Comparison of ENCODE assay signal across 14 mouse cellular contexts in the genomic region with DNA sequence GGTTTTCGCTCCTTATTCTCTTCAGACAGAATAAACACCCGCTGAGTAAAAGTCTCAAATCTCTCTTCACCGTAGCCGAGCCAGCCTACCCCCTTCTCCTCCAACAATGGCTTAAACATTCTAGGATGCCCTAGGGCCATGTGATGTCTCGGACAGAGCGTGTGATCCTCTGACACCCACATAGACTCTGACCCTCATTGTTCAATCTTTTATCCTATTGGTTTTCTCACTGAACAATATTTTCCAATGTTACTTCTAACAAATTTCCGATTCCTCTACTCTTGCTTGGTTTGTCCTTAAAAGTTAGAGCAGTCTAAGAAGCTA. TPM values are rescaled to one million over a fixed set of nuclear protein-coding genes. Genes with fewer than 3 reads are reported as not detected.
DNase-seq lines count a peak whose midpoint lies in the region; ATAC-seq lines count a peak whose summit lies in the region.
"Had no signal": no experiment of that assay in that cellular context is flagged by ENCODE, and none has a peak within 500 bp of the region (broad histone marks: within the 10 kb centered on the region; RNA-seq: fewer than 3 reads in every experiment).

No protein-coding gene starts in this region.

- no peak overlapping the region for H3K27ac ChIP-seq in forebrain, embryonic 11.5 days (ENCODE audit: low read depth, low read length)
- H3K27ac ChIP-seq in forebrain, embryonic 10.5 days, result no peak overlapping the region
- no peak overlapping the region for H3K27ac ChIP-seq in embryonic facial prominence, embryonic 10.5 days (replicated peaks)
- H3K27ac ChIP-seq in forebrain, embryonic 16.5 days (ENCODE audit: low read length), result no peak overlapping the region
- no peak overlapping the region for H3K27ac ChIP-seq in midbrain, embryonic 13.5 days
- H3K27ac ChIP-seq: intestine, embryonic 15.5 days had no signal

- H3K4me1 ChIP-seq in forebrain, embryonic 11.5 days (replicated peaks; ENCODE audit: control insufficient read depth, insufficient read depth, low read length), result no peaks in the 10 kb centered on the region
- H3K4me1 ChIP-seq in forebrain, embryonic 10.5 days, result 0 out of 2 replicates have a peak, but pooled peaks cover 9% of the 10 kb centered on the region
- H3K4me1 ChIP-seq in embryonic facial prominence, embryonic 10.5 days, result no peaks in the 10 kb centered on the region
- H3K4me1 ChIP-seq in forebrain, embryonic 16.5 days (replicated peaks; ENCODE audit: control insufficient read depth, insufficient read depth, low read length), result peaks cover 2% of the 10 kb centered on the region; the same call in 1 of the 2 replicates
- peaks cover 17% of the 10 kb centered on the region for H3K4me1 ChIP-seq in midbrain, embryonic 13.5 days (replicated peaks)
- H3K4me1 ChIP-seq: intestine, embryonic 15.5 days had no signal

- no peak overlapping the region for H3K9ac ChIP-seq in forebrain, embryonic 11.5 days (ENCODE audit: low read length)
- no peak overlapping the region for H3K9ac ChIP-seq in forebrain, embryonic 16.5 days (replicated peaks; ENCODE audit: low read depth, low read length)
- H3K9ac ChIP-seq in midbrain, embryonic 13.5 days (replicated peaks), result no peak overlapping the region
- H3K9ac ChIP-seq: intestine, embryonic 15.5 days had no signal

- no peaks in the 10 kb centered on the region for H3K9me3 ChIP-seq in forebrain, embryonic 11.5 days (ENCODE audit: control insufficient read depth, low read length)
- H3K9me3 ChIP-seq in forebrain, embryonic 10.5 days, result no peaks in the 10 kb centered on the region
- H3K9me3 ChIP-seq in embryonic facial prominence, embryonic 10.5 days, result no peaks in the 10 kb centered on the region
- H3K9me3 ChIP-seq in forebrain, embryonic 16.5 days (ENCODE audit: control insufficient read depth, low read length), result no peaks in the 10 kb centered on the region
- H3K9me3 ChIP-seq in midbrain, embryonic 13.5 days, result no peaks in the 10 kb centered on the region
- H3K9me3 ChIP-seq: intestine, embryonic 15.5 days had no signal

- no peak overlapping the region for H3K4me3 ChIP-seq in forebrain, embryonic 11.5 days (ENCODE audit: low read depth, low read length)
- no peak overlapping the region for H3K4me3 ChIP-seq in forebrain, embryonic 10.5 days
- H3K4me3 ChIP-seq in embryonic facial prominence, embryonic 10.5 days, result 0 out of 2 replicates have a peak overlapping the region, but pooled peaks have one; percentile 16
- H3K4me3 ChIP-seq in forebrain, embryonic 16.5 days (replicated peaks; ENCODE audit: low read length), result 0 out of 2 replicates have a peak overlapping the region, but pooled peaks have one; percentile 6
- H3K4me3 ChIP-seq in midbrain, embryonic 13.5 days (replicated peaks), result peak overlapping the region; percentile 22
- H3K4me3 ChIP-seq: intestine, embryonic 15.5 days had no signal

- no peaks in the 10 kb centered on the region for H3K36me3 ChIP-seq in forebrain, embryonic 11.5 days (ENCODE audit: control insufficient read depth, insufficient read depth, low read length)
- H3K36me3 ChIP-seq in forebrain, embryonic 10.5 days (replicated peaks), result no peaks in the 10 kb centered on the region
- no peaks in the 10 kb centered on the region for H3K36me3 ChIP-seq in embryonic facial prominence, embryonic 10.5 days (replicated peaks)
- no peaks in the 10 kb centered on the region for H3K36me3 ChIP-seq in forebrain, embryonic 16.5 days (ENCODE audit: control insufficient read depth, insufficient read depth)
- H3K36me3 ChIP-seq in midbrain, embryonic 13.5 days, result no peaks in the 10 kb centered on the region
- H3K36me3 ChIP-seq: intestine, embryonic 15.5 days had no signal

- WGBS in forebrain, embryonic 11.5 days, result 30% methylated on average over 7 of the region's 7 CpGs
- 44% methylated on average over 7 of the region's 7 CpGs for WGBS in forebrain, embryonic 10.5 days
- 33% methylated on average over 7 of the region's 7 CpGs for WGBS in embryonic facial prominence, embryonic 10.5 days
- 38% methylated on average over 7 of the region's 7 CpGs for WGBS in forebrain, embryonic 16.5 days
- 24% methylated on average over 7 of the region's 7 CpGs for WGBS in midbrain, embryonic 13.5 days

- ATAC-seq in forebrain, embryonic 11.5 days (replicated peaks; ENCODE audit: low FRiP score), result peak; percentile 58
- no peak for ATAC-seq in forebrain, embryonic 16.5 days
- peak; percentile 61; the same call in 1 of the 2 replicates for ATAC-seq in midbrain, embryonic 13.5 days
- ATAC-seq in CD4-positive, CD25-positive, alpha-beta regulatory T cell, adult 4 months, result no peak
- ATAC-seq: intestine, embryonic 15.5 days had no signal

- no peak for DNase-seq in forebrain, embryonic 11.5 days (ENCODE audit: low spot score)
- no peak for DNase-seq in forebrain, embryonic 10.5 days (ENCODE audit: extremely low spot score, low spot score)
- DNase-seq in embryonic facial prominence, embryonic 10.5 days (ENCODE audit: low spot score), result no peak
- no peak for DNase-seq in kidney, adult 9 months
- DNase-seq in spleen, adult 12 weeks (ENCODE audit: low spot score), result no peak
- DNase-seq: right cerebral cortex, postnatal 14 days had no signal

- H3K4me2 ChIP-seq in forebrain, embryonic 11.5 days (ENCODE audit: low read depth, low read length, severe bottlenecking), result no peak overlapping the region
- H3K4me2 ChIP-seq in forebrain, embryonic 16.5 days (ENCODE audit: low read length), result peak overlapping the region; percentile 37
- peak overlapping the region; percentile 39 for H3K4me2 ChIP-seq in midbrain, embryonic 13.5 days (replicated peaks)
- H3K4me2 ChIP-seq: intestine, embryonic 15.5 days had no signal

- H3K27me3 ChIP-seq in forebrain, embryonic 11.5 days (ENCODE audit: control insufficient read depth, insufficient read depth, low read length), result no peaks in the 10 kb centered on the region
- H3K27me3 ChIP-seq in forebrain, embryonic 10.5 days (ENCODE audit: poor library complexity, severe bottlenecking), result no peaks in the 10 kb centered on the region
- no peaks in the 10 kb centered on the region for H3K27me3 ChIP-seq in embryonic facial prominence, embryonic 10.5 days (replicated peaks; ENCODE audit: low read depth, poor library complexity, severe bottlenecking)
- no peaks in the 10 kb centered on the region for H3K27me3 ChIP-seq in forebrain, embryonic 16.5 days (replicated peaks; ENCODE audit: control insufficient read depth, insufficient read depth, low read length)
- H3K27me3 ChIP-seq in midbrain, embryonic 13.5 days, result no peaks in the 10 kb centered on the region
- H3K27me3 ChIP-seq: intestine, embryonic 15.5 days had no signal

RNA-seq across cellular contexts. Expression of a gene that starts 45.3 kb away (rescaled TPM):
- polyA plus RNA-seq in forebrain, embryonic 11.5 days (2014; fragmentation: Nextera tagmentation; extraction: Ambion mirVana), result not detected in 2 replicates
- not detected in 2 replicates for polyA plus RNA-seq in forebrain, embryonic 10.5 days (2016; fragmentation: Nextera tagmentation; extraction: Ambion mirVana)
- not detected in 2 replicates for polyA plus RNA-seq in embryonic facial prominence, embryonic 10.5 days (2016; fragmentation: Nextera tagmentation; extraction: Ambion mirVana)
- polyA plus RNA-seq in forebrain, embryonic 16.5 days (2015; fragmentation: Nextera tagmentation; extraction: Ambion mirVana), result not detected in 2 replicates
- polyA plus RNA-seq in midbrain, embryonic 13.5 days (2015; fragmentation: Nextera tagmentation; extraction: Ambion mirVana), result 0.05 TPM in 1 of 2 replicates, not detected in the other
- polyA plus RNA-seq in CD4-positive, CD25-positive, alpha-beta regulatory T cell, adult 4 months (2017; shearing (Covaris generic)), result not detected
- polyA plus RNA-seq: activated CD4-positive, CD25-positive, alpha-beta regulatory T cell, adult 4 months; intestine, embryonic 15.5 days; kidney, embryonic 16.5 days; limb, embryonic 14.5 days; liver, embryonic 16.5 days had no signal

Comparison
In these comparisons a context has a peak if more than half of its experiments do, and no peak if none do; other contexts are left out.
1. ATAC-seq: peak in forebrain, embryonic 11.5 days (single experiment) and midbrain, embryonic 13.5 days (single experiment); none in forebrain, embryonic 16.5 days (single experiment) and CD4-positive, CD25-positive, alpha-beta regulatory T cell, adult 4 months (single experiment).
2. H3K4me3 ChIP-seq: peak in embryonic facial prominence, embryonic 10.5 days (single experiment), forebrain, embryonic 16.5 days (single experiment) and midbrain, embryonic 13.5 days (single experiment); none in forebrain, embryonic 11.5 days (single experiment) and forebrain, embryonic 10.5 days (single experiment).